Mouse (Mus musculus) neutrophil, adult 5-6 weeks (primary cell): ENCODE results near the gene Fmnl2. TPM values are rescaled to one million over a fixed set of nuclear protein-coding genes. Genes with fewer than 3 reads are reported as not detected.

ENCODE experiments used
- ATAC-seq: fragments of 151-379, 151-347 bp; 2 replicates; pipeline ENCODE4 v1.8.0; 2017; ENCODE audit warnings: mild to moderate bottlenecking, moderate TSS enrichment; ENCODE audit not compliant: insufficient number of reproducible peaks, poor library complexity, low FRiP score, severe bottlenecking; ENCODE audit errors: extremely low read depth
- total RNA-seq: library from RNA; stranded (forward); fragments of 200-1000 nt; gene quantifications from 2 replicates; pipeline ENCODE4 v1.2.3, GENCODE M21; 2017

Fmnl2 gene
- total RNA-seq, 1 experiment from 2014 or later: 1.2 TPM

DNA sequence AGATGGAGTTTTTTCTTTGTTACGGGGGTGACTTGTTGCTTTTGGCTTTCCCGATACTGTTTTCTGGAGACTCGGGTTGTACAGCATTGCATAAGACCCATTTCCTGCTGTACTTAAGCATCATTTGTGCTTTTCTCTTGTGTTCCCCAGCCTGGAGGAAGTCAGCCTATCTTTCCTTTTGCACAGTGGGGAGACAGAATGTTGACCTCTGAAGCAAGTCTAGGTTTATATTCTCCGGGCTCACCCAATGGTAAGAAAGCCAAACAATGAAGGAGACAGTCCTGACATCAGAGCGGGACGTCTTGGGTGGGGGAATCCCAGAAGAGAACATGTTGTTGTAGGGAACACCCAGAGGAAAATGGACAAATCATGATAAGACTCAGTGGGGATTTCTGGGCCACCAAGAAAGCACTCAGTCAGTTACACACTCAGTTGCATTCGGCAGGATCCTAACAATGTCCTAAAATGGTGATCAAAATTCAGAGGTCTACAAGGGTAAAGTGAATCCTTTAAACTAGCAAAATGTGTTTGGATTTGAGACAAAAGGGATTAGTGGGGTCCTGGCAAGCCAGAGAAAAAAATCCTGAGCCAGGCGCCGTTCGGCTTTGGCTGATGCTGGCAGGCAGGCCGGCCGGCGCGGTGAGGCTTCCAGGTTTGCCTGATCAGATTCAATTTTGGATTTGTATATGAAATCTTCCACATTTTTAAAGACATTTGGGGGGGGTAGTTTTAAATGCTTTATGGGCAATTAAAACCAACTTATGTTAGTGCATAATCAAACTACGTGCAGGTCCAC, 140.5 kb downstream of the Fmnl2 start:
- ATAC-seq: no peak

- no peak for ATAC-seq
Observed at GRCm38 (mm10) chr2:52999524-52999969, 141.9 kb downstream of the Fmnl2 start.

GRCm38 (mm10) chr2:53000446-53000845, 142.8 kb downstream of the Fmnl2 start:
- no peak for ATAC-seq

DNA sequence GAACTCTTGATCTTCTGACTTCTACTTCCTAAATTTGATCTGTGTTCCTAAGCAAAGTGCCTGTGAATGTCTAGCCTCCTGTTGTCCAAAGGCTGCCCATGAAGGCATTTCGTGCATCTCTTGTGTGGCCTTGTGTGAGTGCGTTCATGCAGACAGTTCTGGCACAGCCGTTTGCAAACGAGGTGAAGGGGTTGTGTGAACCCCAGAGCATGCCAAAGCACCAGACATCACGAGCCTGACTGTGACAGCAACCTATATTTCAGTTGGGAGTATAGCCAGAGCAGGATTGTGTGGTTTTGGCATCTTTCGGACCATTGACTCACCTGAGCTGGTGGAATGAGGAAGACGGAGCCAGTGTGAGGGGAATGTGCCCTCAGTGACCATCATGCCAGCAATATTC, 148.5 kb downstream of the Fmnl2 start:
- ATAC-seq: no peak

GRCm38 (mm10) chr2:53007142-53007541, 149.5 kb downstream of the Fmnl2 start:
- ATAC-seq: no peak

DNA sequence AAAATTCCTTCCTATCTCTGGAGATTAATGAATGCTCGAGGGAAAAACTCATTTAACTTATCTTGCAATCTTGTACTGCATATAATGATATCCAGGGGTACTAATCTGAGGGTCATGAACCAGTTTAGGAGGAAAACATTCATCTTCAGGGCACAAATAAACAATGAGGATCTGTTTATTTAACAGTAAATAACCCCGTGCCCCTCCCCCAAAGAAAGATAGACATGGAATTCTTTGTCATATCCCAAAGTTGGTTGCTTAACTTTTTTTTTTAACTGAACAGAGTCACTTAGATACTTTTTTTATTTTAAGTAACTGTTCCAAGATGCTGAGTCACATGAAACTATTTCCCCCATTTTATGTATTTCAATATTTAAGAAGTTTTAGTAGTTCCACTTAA, 155.4 kb downstream of the Fmnl2 start:
- no peak for ATAC-seq

DNA sequence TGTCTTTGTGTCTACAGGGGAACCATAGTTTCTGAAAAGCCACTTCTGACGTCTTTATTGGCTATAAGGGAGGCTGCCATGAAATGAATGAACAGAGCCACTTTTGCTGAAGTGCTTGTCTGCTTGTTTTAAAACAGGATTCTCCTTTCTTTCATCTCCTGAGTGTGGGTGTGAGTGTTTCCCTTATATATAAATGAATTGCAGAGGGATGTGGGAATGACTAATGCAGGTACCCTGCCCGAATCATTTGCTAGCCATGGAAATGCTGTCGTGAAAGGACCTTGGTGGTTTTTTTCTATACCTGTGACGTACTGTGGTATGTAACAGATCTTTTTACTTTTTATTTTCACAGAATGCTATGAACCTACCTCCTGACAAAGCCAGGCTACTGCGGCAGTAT, 156.8 kb downstream of the Fmnl2 start:
- no peak for ATAC-seq

- ATAC-seq: no peak
Observed at GRCm38 (mm10) chr2:53022982-53023381, 165.3 kb downstream of the Fmnl2 start.

DNA sequence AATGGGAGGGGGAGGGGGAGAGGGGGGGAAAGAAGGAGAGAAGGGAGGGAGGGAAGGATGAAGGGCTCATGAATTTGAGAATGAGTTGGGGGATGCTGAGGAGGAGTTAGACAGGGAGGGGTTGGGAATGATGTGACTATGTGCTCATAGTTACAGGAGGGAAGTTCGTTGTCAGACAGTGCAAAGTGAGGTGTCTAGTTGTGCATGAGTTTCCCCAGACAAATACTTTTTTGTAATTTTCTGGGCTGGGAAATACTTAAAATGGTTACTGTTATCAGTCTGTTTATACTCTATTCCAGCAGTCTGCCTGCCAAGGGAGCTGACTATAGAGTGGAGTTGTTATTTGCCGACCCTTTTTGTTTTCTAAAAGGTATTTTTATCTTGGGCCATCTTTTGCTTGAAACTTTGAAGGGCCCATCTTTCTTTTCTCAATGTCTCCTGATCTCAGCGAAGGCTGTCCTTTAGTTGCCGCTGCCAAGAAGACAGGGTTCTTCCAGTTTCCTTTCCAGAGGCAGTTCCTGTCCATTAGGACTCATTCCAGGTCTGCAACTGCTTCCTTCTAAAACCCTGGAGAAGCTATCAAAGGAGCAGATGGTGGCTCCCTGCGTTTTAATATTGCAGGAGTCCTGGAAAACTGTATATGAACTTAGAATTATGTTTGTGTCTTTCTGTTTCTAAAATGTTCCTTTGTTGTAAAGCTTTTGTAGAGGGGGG, 168.6 kb downstream of the Fmnl2 start:
- no peak for ATAC-seq

GRCm38 (mm10) chr2:53028868-53029267, 171.2 kb downstream of the Fmnl2 start:
- no peak for ATAC-seq

GRCm38 (mm10) chr2:53029716-53030431, 172.2 kb downstream of the Fmnl2 start:
- ATAC-seq: no peak

DNA sequence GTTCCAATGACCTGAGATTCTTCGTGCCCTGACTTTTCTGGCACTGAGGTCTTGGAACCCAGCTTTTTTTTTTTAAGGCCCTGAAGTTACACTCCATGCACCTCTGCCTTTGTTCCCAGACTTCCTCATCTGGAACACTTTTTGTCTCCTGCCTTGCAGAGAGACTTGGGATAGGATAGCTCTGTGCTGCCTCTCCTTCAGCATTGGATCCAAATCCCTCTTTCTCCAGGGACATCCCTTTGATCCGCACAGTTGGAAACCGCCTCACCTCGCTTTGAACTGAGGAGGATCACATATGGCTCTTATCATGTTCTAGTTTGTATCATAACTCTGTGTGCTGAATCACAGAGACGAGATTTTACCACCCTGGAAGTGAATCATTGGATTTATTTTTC, 172.8 kb downstream of the Fmnl2 start:
- ATAC-seq: no peak

GRCm38 (mm10) chr2:53038253-53038652, 180.6 kb downstream of the Fmnl2 start:
- ATAC-seq: no peak

DNA sequence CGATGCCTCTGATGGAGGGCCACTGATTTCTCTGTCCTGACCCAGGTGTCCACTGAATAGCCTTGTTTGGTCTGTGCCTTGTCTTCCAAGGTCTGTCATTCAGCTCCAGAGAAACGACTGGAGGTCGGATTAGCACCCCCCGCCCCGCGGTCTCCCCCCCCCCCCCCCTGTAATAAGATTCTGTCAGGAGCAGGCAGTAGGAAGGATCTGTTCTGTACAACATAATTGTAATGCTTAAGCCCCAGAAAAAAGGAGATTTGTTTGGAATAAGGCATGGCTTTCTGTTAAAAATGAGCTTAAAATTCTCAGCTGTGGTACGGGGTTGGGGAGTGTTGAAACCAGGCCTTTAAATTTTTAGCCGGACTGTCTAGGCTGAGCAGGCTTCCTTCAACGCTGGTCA, 181.1 kb downstream of the Fmnl2 start:
- no peak for ATAC-seq

- ATAC-seq: no peak
Observed at GRCm38 (mm10) chr2:53047031-53047430, 189.4 kb downstream of the Fmnl2 start.

- ATAC-seq: no peak
Observed at GRCm38 (mm10) chr2:53047749-53048387, 190.2 kb downstream of the Fmnl2 start.

DNA sequence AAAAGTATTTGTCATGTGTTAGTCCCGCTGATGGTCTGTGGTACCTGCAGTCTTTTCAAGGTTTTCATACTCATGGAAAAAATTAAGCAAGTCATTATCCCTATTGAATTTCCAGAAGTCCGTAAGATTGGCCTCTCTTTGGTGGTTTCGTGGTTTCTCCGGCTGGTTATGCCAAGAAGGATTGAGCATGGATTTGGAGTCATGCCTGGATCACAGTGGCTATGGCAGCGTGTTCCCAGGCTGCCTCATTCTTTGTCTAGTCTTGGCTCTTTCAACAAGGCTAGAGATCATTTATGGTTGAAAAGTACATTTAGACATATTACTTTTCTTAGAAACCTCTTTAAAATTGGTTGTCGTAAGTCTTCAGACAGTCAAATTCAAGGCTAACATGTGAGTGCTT, 192.7 kb downstream of the Fmnl2 start:
- ATAC-seq: no peak

DNA sequence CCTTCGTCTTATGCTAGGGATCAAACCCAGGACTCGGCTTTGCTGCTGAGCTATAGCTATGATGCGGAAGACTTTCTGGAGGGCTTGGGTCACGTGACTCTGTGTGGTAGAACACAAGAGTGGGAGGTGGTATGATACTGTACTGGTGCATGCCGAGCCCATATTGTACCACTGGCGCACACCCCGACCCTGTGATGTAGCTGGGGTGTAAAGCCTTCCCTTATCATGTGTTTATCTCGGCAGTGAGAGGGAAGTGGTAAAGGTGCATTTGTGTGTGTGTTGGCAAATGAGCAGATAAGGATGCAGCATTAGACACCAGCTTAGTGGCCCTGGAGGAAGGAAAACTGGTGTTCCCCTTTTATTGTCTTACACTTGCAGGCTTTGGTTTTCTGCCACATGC, 193.8 kb downstream of the Fmnl2 start:
- ATAC-seq: no peak

DNA sequence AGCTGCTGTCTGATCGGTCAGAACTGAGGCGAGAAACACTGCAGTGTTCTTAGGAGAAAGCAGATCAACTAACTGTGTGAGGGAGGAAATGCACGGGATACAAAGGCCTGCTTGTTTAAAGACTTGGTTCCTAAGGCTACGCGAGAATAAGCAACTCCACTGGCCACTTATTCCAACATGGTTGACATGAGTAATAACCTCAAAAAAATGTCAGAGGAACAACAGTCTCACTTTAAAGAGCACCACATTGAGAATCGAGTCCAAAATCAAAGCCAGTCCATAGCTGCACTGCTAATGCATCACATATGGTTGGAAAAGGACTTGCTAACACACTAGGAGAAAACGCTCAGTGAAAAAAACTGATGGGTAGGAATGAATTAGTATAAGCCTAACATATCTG, 196.1 kb downstream of the Fmnl2 start:
- no peak for ATAC-seq
